ENCODE assay signal across 23 mouse cellular contexts in genomic region chr19:8632029-8632428, GRCm38 (mm10). TPM values are rescaled to one million over a fixed set of nuclear protein-coding genes. Genes with fewer than 3 reads are reported as not detected.
"Had no signal": no experiment of that assay in that cellular context is flagged by ENCODE, and none has a peak within 500 bp of the region (broad histone marks: within the 10 kb centered on the region; RNA-seq: fewer than 3 reads in every experiment).

No protein-coding gene starts in this region.

- H3K27me3 ChIP-seq: midbrain, embryonic 12.5 days; neural tube, embryonic 13.5 days; neural tube, embryonic 15.5 days had no signal

- ATAC-seq: midbrain, embryonic 16.5 days had no signal

- H3K4me3 ChIP-seq: megakaryocyte, embryonic 14.5 days; midbrain, embryonic 10.5 days; midbrain, embryonic 12.5 days; myocyte; neural tube, embryonic 13.5 days; neural tube, embryonic 15.5 days had no signal

- H3K27ac ChIP-seq: liver, embryonic 14.5 days; midbrain, embryonic 10.5 days; midbrain, embryonic 12.5 days; neural tube, embryonic 13.5 days; neural tube, embryonic 15.5 days had no signal

- H3K9ac ChIP-seq: liver, embryonic 14.5 days; midbrain, embryonic 12.5 days; neural tube, embryonic 13.5 days; neural tube, embryonic 15.5 days had no signal

- H3K4me1 ChIP-seq: midbrain, embryonic 10.5 days; midbrain, embryonic 12.5 days; neural tube, embryonic 13.5 days; neural tube, embryonic 15.5 days had no signal

- H3K4me2 ChIP-seq: midbrain, embryonic 12.5 days; neural tube, embryonic 13.5 days; neural tube, embryonic 15.5 days had no signal

- H3K36me3 ChIP-seq: midbrain, embryonic 10.5 days; midbrain, embryonic 12.5 days; neural tube, embryonic 13.5 days; neural tube, embryonic 15.5 days had no signal

- DNase-seq: lung, adult 18-20 months; lung, postnatal 10 days; lung, postnatal 4 days; midbrain, embryonic 14.5 days; retina, postnatal 1 day; right cerebral cortex, adult 18-20 months; thymus, adult 18-20 months; thymus, postnatal 14 days; thymus, postnatal 36 days had no signal

- H3K9me3 ChIP-seq: midbrain, embryonic 10.5 days; midbrain, embryonic 12.5 days; neural tube, embryonic 13.5 days; neural tube, embryonic 15.5 days had no signal

RNA-seq across cellular contexts. Expression of gene Slc22a6, which starts 14.2 kb away (rescaled TPM):
- polyA plus RNA-seq: liver, embryonic 16.5 days; lung, embryonic 16.5 days; myocyte; stomach, embryonic 14.5 days; stomach, embryonic 16.5 days; thymus, postnatal 0 days had no signal

RNA-seq across cellular contexts. Expression of gene Chrm1, which starts 31.6 kb away (rescaled TPM):
- polyA plus RNA-seq: liver, embryonic 16.5 days; midbrain, embryonic 10.5 days; myocyte had no signal

RNA-seq across cellular contexts. Expression of gene Slc22a8, which starts 41.0 kb away (rescaled TPM):
- polyA plus RNA-seq: myocyte; neural tube, embryonic 11.5 days; stomach, embryonic 14.5 days had no signal
